Mouse (Mus musculus): ENCODE data around the gene Tjp1.

The Tjp1 gene

DNA sequence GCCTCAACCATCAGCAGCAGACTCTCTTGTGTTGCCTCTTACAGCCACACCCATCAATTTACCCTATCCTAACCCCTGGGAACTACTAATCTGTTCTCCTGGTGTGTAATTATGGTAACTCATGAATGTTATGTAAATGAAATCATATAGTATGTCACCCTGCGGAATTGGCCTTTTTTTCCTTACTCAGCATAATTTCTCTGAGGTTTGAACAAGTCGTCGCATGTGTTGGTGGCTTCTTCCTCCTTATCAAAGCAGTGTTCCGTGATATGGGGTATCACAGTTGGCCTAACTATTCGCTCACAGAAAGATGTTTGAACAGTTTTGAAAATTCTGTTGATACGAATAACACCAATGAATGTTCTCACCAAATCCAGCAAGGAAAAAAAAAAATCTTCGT, 142.8 kb downstream of the Tjp1 start:
- DNase-seq: no peak

DNA sequence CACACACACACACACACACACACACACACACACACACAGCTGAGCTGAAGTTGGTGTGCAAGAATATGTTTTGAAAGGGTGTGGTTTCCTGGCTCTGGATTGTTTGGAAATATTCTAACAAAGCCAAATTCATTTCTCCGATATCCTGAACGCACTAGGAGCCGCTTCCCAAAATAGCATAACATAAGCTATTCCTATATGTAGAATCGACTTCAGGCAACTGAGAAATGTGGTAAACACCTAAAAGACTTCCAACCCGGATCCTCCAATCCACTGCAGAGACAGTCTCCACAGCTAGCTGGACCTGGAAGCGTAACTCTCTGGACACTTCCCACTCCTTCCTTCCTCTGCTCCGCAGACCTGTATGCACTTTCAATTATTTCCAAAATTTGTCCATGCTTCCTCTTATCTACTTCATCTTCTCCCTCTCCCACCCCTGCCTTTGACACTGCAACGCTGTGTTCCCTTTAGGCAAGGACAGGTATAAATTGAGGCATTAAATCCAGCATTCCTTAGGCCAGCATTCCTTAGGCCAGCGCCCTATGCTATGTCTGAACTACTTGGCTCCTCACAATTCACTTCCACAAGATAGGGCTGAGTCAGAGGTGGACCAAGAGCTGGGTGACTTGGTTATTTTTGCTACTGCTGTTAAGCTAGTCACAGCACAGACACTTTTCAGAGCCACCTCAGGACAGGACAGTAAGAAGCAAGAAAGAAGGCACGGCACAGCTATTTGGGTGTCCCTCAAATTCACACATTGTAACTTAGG, 144.9 kb downstream of the Tjp1 start:
- DNase-seq: no peak

DNA sequence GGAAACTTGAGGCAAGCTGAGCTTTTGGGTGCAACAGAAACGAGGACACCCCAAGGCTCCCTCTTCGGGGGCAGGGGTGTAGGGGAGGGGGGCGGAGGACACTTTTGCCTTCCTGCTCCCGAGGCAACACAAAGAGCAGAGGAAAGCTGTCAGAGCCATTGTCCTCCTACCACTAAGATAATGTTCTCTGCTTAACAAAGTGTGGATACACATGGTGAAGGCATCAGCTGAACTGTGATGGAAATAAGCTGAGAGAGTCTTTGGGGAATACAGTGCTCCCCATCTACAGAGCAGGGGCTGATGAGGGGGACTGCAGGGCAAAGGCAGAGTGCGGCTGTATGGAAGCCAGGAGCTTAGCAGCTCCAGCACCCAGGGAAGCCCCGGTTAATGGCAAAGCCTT, 145.7 kb downstream of the Tjp1 start:
- DNase-seq: no peak

DNA sequence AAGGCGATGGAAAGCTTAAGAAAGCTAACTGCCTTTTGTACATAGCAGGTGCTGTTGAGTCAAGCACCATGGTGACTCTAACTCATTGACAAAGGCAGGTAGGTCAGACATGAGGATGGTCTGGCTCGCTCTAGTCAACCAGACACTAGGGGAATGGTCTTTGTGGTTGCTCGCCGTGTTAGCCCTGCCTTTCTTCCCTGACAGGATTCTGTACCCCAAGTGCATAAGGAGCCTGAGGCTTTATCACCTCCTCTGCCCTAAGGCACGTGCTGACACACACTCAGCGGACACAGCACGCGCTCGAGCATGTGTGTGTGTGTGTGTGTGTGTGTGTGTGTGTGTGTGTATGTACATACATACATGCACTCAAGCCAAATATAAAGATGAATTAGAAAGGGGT, 146.9 kb downstream of the Tjp1 start:
- no peak for DNase-seq

DNA sequence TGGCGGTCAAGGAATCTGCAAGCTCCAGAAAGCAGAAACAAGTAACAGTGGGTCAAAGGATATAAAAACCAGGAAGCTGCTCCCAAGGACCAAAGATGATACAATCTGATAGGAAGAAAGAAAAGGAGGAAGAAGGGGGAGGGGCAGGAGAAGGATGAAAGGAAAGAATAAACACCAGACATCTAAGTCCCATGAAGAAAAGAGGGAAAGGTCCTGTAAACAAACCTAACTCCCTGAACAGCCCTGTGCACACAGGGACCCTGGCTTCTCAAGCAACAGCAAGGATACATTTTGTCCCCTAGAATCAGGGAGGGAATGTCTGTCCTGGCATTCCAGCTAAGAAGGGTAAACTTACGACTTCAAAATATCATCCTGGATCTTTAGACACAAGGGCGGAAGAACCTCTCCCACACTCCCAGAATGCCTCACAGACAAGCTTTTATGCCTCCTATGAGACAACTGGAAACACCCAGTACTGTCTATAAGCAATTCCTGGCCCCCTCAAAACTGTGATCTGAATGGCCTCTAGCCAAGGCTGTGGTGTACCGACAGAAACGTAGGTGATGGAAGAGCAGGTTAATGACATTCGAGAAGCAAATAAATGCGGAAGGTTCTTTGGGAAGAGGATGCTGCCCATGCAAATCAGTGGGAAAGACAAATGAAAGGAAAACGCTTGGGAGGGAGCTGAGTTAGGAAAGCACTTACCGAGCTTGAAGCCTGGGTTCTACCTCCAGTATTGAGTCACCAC, 148.6 kb downstream of the Tjp1 start:
- DNase-seq: no peak

DNA sequence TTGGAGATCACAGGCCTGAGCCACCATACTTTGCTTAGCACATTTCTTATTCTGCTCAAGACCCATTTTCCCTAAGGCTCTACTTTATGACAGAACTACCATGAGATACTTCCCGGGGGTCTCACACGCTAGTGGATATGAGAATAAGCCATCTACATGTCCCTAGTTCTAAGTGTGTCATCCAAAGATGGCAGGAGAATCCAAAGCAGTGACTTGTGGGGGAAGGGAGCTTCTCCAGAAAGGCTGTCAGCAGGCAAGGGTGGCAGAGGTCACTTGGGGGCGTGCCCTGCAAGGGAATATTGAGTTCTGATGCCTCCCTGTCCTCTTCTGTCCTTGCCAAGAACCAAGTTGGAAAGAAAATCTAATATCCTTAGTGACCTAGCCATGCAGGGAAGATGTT, 150.1 kb downstream of the Tjp1 start:
- no peak for DNase-seq

DNA sequence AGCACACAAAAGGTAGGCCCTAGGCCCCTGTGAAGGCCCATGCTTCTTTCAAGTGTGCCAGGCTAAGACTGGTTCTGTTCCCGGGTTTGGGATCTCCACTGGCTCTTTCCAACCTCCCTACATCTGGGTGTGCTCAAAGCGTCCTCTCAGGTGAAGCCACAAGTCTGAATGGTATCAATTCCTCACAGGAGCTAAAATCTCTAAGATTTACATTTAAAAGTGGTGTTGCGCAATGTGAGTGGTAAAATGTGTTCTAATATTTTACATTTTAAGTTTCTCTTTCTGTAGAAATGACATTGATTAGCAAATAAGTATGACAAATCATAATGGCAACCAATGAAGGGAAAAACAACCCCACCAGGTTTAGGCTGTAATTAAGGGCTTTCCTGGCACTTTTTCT, 152.0 kb downstream of the Tjp1 start:
- DNase-seq: no peak

DNA sequence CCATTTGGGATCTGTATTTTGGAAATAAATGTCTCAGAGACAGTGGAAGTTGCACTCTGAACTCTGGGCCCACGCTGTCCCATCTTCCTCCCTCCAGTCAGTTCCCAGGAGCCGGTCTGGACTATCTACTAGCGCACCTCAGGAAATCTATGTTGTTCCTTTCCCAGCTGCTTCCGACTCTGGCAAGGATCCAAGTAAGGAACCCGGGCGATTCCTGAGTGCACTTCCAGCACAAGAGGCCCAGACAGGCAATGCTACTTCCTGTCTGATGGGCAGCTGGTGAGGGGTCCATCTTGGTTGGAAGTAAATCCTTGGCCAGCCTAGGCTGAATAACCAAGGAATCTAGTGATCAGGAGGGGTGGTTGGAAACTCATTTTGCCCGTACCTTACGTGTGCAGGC, 152.4 kb downstream of the Tjp1 start:
- DNase-seq: no peak

DNA sequence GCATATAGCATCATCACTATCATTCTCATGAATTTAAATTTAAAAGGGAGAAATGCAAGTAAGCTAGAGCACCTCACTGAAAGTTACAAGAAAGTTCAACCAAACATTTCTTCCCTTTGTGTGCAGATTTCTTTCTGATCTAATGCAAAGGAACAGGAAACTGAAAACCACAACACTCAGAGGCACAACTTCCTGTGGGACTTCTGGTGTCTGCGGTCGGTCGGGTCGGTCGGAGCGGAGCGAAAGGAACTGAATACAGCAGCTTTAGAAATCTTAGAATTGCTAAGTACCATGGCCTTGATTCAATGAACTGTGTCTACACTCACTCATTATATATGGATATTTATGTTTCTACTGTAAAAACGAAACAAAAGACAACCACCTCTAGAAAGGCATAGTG, 154.2 kb downstream of the Tjp1 start:
- no peak for DNase-seq

DNA sequence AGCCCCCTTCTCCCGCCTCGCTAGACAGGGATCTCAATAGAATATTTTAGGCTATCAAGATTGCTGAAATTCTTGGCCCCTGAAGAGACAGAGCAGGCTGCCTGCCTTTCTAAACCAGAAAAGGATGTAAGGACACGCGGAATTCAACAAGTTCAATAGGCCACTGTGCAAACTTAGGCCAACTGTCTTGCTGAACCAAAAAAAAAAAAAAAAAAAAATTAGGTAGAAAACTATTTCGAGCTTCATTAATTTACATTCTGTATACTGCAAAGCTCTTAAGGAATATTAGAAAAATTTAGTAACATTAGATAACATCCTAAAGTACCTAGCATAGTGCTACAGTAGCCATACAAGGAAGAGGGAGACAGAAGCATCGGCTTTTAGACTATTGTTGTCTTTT, 155.8 kb downstream of the Tjp1 start:
- DNase-seq: no peak

DNA sequence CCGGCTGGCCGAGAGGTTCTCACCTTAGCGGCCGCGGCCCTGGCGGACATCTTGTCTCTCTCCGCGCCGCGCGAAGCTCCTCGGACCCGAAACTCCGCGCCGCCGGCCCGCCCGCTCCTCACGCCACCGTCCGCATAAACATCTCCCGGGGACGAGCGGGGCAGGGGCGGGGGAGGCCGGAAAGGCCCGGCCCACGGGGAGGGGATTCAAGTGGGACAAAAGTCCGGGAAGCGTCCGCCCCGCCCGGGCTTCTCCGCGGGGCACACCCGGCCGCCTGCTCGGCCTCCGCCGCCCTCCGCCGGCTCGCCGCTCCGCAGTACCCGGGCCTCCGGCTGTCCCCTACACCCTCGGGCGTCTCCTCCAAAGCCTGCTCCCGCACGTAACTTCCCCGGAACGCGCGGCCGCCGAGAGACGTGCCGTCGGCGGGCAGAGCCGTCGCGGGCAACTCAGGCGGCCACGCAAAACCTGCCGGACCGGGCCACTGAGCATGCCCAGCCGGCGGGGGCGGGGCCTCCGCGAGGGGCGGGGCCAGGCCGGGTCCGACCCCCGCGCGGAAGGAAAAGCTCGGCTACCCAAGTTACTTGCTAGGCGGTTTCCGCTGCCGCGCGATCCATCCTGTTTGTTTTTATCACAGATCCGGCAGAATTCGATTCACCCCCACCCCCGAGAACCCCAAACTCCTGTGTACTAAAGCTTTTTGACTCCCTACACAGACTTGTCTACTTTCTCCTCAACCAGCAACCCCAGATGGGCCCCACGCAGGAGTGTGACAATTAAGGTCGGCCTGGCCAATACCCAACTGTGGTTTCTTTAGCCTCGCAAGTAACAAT, 156.6 kb downstream of the Tjp1 start:
- DNase-seq: peak; percentile 68

DNA sequence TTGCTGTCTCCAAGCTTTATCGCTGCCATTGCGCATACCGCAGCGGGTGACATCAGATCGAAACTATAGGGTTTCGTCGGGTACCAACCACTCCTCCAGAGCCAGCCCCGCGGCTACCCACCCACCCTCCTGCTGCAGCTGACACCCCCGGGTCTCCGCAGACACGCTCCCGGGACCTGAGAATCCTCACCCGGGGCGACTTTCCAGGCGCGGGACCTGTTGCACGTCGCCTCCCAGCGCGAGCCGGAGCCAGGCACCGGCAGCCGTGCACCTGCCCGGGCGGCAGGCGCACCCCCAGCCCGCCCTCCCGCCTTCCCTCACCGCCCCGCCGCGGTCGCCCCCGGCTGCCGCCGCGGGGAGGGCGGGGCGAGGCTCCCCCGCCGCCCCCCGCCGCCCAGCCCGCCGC, 157.2 kb downstream of the Tjp1 start:
- DNase-seq: peak; percentile 14

DNA sequence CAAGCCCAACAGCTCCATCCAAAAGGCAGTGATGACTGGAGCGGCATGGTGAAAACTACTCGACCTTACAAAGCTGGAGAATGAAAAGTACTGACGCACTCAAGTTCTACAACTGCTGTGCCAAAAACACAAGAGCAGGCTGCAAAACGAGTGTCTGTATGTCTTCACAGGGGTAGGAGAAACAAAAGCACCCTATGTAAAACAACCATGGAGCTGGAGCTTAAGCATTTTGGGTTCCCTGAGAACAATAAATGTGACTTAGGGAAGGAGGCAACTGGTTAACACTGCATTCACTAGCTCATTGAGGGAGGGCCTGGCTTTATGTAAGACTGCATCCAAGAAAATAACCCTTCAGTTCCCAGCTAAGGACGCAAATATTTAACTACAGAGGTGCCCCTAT, 158.5 kb downstream of the Tjp1 start:
- DNase-seq: no peak

DNA sequence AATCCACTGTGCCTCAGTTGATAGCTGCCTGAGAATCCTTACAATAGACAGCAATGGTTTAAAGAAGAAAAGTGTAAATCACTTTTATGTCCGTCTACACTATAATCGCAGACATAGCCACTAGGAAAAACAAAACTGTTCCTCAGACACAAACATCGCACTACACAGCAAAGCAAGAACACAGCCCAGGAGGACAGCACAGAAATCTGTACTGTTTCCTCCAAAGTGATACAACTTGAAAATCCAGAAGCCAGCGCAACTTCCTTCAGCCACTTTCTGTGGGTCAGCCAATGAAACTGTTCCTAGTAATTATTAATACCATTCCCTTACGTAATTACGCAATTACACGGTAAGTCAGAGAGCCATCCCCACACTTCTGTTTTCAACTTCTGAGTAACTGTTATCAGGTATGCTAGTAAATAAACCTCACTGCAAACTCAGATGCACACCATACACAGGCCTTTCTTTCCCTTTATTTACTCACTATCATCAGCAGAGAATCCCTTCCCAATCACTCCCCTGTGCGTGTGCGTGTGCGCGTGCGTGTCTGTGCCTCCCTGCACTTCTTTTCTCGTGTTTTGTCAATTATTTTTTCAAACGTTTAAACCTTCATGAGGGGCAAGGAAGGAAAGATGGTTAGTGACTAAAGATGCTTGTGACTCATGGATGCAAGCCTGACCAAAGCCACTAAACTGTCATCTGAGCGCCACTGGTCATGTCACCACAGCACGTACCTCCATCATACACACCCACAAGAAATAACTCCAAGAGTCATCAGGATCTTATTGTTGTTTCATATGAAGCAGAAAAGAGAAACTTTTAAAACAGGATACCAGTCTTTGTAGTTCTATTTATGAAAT, 160.0 kb downstream of the Tjp1 start:
- no peak for DNase-seq

DNA sequence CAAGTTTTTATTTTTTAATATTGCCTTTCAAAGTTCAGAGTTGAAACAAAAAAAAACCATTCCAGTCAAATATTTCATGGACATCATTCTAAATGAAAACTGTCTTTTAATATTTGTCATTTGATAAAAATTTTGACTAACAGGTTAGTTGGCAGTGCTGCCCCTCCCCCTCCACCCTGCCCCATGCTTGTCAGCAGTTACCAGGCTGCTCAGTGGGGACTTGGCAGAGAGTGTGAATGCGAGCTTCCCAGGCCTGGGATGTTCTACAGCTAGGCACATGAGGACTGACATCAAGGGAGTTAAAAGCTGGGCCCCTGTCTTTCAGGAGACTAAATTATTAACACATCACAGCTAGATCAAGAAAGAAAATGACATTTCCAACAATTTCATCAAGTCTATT, 161.4 kb downstream of the Tjp1 start:
- no peak for DNase-seq

DNA sequence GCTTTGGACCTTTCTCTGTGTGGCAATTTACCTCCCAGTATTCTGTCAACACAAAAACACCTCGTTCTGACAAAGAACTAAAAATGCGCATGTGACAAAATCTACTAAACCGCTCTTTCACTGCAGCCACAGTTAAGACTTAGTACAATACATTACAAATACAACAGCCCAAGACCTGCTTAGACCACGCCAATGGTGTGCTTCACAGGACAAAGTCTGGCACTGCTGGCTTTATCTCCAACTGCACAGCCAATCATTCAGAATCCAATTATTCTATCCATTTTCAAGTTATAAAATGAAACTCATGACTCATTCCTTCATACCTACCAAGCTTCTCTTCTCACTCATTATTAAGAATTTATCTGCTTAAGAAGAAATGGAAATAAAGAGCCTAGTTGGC, 162.0 kb downstream of the Tjp1 start:
- no peak for DNase-seq

DNA sequence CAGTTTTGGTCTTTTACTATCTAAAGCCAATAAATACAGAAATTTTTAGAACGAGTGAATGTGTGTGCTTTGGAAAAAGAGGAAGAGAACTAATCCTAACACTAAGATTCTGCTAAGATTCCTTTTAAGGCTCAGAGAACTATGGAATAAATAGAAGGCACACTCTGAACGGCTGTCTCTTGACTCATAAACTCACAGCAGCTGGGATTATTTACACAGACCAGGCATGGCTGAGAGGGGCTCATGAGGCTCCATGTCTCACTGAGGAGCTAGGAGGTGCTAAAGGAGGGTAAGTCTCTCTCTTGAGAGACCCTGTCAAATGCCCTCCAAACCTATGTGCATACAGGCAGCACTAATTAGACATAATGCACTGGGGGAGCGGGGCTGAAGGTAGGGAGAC, 167.3 kb downstream of the Tjp1 start:
- no peak for DNase-seq

DNA sequence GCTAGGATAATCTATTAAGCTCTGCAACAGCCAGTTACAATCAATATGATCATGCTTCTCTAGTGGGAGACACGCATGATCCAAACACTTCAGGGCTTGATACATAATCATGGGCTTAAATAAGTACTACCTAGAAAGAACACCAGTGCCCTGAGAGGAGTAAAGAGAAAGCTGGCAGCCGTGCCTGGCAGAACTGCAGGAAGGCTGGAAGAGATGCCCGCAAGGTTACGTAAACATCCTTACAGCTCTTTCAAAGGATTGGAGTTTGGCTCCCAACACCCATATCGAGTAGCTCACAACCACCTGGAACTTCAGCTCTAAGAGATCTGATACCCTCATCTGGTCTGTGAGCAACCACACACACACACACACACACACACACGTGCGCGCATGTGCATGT, 167.8 kb downstream of the Tjp1 start:
- DNase-seq: no peak

DNA sequence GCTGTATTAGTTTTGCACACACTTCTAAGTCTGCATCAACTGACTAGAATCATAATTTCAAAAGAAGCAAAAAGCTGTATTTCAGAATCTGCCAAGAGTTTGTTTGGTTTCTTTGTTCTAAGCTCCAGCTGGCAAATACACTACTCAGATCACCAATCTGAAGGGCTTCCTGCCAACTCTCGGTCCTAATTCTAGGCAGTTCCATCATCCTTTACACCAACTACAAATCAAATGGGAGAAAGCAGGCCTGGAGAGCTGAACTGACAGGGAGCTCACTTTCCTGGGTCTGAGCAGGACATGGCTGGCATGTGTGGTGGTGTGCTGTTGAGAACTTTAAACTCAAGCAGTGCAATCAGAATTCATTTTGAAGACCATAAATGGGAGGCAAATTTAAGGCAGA, 170.0 kb downstream of the Tjp1 start:
- DNase-seq: peak; percentile 21

DNA sequence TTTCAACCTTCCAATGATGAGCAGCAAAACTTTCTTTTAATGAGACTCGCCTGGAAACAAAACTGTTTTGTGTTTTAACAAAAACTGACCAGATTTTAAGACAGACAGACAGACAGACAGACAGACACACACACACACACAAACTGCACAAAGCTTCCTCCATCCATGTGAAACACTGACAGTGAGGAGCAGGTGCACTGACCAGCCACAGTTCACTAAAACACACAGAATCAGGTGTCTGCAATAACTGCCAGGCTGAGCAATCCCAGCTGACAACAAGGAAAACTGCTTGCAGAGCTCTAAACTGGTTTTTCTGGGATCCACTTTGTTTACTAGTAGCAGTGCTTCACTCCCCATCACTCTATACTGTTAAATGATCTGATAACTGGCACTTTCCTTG, 171.4 kb downstream of the Tjp1 start:
- no peak for DNase-seq

DNA sequence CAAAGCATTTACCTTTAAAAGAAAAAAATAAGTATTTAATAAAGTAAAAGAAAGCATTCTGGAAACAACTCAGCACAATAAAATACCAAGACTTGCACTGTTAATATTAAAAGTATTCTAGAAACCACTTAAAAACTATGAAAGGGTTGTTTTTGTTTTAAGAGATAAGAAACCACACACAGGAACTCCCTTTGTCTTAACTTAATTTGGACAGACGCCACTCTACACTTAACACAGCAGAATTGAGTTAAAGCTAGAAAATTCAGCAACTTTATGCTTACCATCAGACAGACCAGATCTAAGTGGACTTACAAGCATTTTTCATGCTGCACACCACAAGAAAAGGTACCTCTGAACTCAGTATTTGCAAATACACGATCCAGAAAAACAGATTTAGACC, 172.7 kb downstream of the Tjp1 start:
- DNase-seq: no peak

DNA sequence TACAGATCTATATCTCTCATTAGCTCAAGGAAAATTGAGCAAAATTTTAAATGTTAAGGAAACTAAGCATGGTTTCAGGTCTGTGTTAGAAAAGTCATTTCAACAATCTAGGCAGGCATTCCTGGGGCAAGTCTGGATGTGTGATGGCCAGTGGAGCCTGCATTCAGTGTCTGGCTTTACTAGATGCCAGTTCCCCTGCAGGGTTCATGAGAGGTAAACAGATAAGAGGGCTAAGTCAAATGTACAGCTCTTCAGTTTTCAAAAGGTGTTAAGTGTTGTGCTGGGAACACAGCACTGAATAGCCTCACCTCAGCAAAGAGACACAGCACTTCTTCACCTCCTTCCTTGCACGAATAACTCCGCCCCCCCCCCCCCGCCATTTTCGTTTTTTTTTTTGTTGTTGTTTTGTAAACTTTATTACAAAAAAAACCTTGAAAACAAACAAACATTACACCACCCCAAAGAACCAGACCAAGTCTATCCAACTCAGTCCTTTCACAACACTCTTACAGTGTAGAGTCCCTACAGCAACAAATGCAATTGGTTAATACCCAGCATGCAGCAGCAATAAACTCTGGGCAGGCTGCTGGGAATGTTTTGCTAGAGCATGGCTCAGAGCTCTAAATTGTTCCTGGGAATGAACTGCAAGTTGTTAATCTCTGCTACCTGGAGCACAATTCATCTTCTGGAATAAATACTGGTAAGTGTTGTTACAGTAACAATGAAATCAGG, 177.1 kb downstream of the Tjp1 start:
- DNase-seq: no peak
